Mouse (Mus musculus) adrenal gland, adult 2 months (tissue): ENCODE measurements around the gene Enah. TPM values are rescaled to one million over a fixed set of nuclear protein-coding genes. Genes with fewer than 3 reads are reported as not detected.

ENCODE experiments used
- DNase-seq: peaks from one replicate; pipeline ENCODE4 v3.0.0; 2021
- polyA plus RNA-seq: library from polyadenylated mRNA; depleted of rRNA; stranded (reverse); fragments of >200 nt; gene quantifications from 2 replicates; pipeline ENCODE4 v1.2.3, GENCODE M21; 2012
- total RNA-seq, 2 experiments: library from RNA; stranded (reverse); gene quantifications; 2 replicates each; pipeline ENCODE4 v1.2.3; 2021

The Enah gene
- total and polyA plus RNA-seq, 3 experiments, result 21.9 to 69.0 (median 64.5) TPM

DNA sequence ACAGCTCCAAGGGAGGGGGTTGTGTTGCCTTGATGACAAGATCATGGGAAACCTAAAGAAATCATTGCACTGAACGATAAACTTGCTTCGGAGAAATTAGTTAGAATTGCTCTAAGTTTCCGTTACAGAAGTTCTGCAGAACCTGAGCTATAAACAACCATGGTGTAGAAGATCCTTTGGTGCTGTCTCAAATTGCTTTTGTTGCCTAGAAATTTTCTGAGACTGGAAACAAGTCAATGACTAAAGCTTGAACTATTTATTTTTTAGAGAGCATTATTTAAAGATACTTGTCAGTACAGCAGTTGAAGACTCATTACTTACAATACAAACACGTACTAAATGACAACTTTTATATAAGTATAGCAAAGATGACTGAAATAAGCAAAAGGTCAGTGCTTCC is 56.4 kb downstream of the Enah start:
- DNase-seq, result no peak

DNA sequence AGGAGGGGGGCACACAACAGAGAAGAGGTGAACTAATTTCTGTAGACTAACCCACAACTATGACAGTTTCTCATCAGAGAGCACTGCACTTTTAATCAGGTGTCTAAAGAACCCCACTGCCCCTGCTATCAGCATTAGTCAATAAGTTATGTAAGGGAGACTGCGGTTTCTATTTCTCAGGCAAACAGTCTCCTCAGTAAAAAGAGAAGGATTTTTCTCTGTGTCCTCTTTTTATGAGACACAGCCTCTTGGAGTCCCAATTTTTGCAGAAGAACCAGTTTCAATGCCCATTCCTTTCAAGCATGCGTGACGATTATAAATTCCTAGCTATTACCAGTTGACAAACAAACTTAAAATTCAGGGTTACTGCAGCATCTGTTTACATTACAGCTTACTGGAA is 59.4 kb downstream of the Enah start:
- no peak for DNase-seq

DNA sequence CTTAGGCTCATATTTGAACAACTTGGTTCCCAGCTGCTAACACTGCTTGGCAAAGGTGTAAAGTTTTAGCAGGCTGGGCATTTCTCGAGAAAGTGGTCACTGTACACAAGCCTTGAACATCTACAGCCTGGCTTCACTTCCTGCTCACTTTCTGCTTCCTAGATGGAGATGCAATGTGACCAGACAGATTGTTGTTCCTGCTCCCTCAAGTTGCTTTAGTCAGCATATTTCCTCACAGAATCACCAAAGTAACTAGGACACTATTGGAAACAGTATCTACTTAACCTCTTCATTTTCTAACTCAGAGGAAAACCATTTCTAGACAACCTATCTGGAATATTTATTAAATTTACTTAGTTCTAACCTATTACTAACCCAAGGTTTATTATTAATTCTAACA is 61.4 kb downstream of the Enah start:
- no peak for DNase-seq

DNA sequence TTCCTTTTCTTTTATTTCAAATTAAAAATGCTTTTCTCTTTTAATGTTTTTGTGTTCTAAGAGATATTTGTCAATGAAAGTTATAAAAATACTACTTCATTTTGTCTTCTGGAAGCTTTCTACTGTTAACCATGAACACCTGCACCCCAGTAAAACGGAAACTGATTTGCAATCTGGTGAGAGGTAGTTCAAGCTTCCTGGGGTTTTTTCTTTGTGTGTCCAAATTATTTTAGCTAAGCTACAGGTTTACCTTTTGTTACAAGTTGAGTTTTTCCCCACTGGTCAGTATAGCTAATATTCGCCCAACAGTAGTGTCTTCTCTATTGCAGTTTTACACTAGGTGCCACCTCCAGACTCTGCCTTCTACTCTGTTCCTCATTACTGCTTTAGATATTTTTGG is 62.1 kb downstream of the Enah start:
- no peak for DNase-seq

DNA sequence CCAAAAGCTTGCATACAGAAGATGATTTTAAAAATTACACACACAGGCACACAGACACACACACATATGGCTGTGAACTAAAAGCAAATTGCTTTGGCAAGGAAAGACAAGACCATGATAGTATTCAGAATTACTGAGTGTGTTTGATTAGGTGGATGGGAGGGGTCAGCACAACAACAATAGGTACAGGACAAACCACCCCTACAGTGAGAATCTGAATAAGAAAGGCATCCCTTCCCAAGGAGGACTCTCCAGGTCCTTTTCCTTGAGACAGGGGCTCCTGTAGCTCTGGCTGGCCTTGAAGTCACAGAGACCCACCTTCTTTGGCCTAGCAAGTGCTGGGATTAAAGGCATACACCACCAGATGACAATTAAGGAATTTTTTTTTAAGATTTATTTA is 66.2 kb downstream of the Enah start:
- DNase-seq, result no peak

DNA sequence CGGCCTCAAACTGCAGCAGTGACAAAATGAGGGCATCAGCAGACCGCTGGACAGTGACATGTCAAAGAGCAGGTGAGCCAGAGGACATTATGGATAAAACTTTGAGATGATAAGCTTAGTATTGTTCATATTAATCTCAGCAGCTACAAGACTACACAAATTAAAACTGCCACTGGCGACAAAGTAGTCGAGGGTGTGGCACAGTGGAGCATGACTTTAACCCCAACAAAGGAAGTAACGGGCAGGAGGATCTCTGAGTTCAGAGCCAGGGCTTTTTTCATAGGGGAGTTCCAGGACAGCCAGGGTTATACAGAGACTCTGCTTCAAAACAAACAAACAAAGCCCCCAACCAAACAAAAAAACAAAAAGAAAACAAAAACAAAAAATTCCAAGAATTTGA is 68.5 kb downstream of the Enah start:
- DNase-seq, result no peak

DNA sequence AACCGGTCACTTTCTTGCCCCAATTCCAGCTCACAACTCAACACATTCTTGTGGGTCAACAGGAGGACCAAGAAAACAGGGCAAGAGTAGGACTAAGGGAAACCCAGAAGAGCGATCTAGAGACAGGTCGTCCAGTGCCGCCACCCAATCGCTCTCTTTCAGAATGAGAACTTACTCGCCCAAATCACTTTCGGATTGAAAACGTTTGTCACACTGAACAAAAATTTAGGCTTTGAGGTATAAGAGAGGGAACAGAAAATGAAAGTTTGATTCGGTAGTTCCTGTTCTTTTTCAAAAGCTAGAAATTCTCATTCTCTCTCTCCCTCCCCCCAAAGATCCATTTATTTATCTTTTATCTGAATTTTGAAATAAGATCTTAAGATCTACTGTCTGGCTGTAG is 69.1 kb downstream of the Enah start:
- DNase-seq, result no peak

DNA sequence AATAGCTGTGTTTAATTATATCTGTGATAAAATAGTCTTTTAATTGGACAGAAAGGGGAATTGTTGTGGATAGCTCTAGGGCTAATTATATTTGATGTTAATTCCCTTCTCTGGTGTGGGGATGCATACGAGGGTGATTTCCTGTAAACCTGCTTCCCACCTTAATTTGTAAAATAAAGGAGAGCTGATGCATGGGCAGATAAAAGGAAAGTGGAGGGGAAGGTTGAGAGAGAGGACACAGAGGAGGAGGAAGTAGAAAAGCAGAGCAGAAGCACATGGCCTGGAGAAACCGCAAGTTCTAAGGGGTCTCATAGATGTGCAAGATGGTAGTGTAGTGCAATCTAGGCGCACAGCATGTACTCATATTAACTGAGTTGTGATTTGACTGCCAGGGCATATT is 71.6 kb downstream of the Enah start:
- DNase-seq, result no peak

DNA sequence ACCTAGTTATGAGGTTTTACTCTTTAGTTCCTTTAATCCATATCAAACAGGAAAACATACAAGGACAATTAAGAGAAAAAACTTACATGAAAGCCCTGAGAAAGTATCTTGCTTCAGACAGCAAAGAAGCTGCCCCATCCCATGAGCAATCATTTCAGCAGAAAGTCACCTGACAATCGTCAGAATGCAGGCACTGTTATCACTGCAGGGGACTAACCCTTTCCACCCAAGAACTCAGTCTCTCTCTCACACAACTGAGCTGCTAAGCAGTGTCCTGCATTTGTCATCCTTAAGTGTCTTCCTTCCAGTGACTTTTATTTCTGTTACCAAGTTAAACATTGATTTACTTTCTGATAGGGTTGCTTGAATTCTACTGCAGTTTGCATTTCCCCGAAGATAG is 82.7 kb downstream of the Enah start:
- DNase-seq, result no peak

DNA sequence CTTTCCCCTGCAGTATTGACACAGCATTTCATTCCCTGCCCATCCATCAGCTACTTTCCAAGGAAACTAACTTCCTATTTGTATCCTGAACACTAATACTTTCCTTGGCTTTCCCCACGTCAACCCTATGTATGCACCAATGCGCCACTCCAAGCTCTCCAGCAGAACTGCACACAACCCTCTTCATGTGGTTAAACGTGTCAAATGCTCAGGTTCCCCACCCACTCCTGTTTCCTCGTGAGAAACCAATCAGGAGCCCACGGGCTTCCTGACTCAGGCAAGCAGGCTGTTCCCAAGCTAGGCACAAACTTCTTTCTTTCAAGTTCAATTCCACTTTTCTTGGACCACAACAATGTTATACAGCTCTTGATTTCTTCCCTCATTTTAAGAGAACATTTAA is 91.4 kb downstream of the Enah start:
- DNase-seq, result no peak

DNA sequence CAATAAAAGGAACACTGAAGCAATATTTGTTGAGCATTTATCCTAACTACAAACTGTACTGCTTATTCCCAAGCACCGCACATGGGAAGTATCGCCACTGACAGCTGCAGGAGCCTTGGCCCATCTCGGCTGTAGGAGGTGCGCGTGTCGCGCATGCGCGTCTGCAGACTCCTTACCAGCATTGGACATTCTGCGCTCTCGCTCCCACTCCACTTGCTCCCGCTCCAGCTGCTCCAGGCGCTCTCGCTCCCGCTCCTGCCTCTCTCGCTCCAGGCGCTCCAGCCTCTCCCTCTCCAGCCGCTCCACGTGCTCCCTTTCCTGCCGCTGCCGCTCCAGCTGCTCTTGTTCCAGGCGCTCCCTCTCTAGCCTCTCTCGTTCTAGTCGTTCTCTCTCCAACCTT is 96.4 kb downstream of the Enah start:
- peak; percentile 6 for DNase-seq

DNA sequence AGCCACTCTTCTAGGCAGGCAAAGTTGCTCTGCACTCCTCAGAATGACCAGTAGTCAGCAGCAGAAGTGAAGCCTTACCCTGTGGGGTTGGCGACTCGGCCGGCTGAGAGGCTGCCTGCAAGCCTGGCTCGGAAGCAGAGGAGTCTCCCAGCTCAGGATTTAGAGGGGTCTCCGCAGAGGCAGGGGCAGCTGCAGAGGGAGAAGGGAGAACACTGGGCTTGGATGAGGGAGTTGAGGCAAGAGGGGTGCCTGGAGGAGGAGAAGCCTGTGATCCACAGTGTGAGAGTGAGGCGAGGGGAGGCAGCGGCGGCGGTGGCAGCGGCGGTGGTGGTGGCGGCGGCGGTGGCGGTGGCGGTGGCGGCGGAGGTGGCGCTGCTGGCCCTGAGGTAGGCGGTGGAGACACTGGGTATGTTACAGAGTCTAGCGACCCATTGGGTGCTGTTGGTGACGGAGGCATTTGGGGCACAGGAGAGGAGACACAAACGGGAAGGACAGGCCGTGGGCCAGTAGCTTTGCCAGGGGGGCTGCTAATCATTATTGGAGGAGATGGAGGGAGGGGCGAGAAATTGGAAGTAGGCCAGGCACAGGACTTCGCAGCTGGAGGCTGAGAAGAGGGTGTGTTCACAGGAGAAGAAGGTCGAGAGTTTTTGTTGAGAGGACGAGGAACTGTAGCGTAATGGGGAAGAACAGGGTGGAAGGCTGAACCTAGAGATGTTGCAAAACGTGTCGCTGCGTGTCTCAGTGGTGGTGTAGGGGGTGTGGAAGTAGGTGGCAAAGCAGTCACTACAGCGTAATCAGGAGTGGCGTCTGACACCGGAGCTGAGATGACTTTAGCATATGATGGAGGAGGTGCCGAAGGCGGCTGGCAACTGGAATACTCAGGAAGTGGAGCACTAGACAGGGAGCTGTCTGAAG is 98.0 kb downstream of the Enah start:
- DNase-seq, result peak; percentile 14

DNA sequence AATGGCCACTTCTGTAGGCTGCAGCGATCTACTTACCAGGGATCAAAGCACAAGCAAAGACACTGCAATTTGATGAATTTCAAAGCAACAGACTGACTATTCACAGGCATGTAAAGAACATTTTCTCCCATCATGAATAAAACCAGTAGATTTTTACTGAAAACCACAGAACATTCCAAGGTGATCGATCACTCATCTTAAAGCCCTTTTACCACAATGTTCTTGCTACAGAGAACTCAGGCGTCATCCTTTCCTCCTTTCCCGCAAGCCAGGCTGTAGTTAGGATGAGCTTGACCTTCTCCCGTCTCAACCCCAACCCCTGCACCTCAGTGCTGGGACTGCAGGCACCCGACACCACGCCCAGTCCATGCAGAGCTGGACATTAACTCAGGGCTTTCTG is 107.9 kb downstream of the Enah start:
- DNase-seq, result no peak

DNA sequence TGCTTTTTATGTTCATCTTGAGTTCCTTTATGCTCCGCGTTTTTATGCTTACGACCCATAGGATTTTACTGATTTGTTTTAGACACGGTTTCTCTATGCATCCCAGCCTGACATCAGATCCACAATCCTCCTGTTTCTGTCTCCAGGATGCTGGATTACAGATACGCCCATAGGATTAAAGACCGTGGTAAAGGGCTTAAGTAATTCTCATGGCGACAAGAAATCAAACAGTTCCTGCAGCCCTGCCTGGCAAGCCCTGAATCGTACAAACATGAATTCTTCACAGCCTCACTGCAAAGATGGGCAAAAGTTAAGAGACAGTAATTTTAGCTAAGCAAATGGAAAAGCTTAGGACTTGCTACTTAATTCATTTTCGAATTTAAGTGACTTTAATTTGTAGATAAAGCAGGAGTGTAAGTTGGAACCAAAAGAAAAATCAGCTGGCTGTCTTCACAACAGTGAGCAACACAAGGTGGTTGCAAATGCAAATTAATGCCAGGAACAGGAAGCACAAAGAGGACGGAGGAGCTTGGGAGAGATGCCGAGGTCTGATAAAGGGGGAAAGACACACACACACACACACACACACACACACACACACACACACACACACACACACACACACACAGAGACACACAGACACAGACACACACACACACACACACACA is 118.0 kb downstream of the Enah start:
- no peak for DNase-seq

DNA sequence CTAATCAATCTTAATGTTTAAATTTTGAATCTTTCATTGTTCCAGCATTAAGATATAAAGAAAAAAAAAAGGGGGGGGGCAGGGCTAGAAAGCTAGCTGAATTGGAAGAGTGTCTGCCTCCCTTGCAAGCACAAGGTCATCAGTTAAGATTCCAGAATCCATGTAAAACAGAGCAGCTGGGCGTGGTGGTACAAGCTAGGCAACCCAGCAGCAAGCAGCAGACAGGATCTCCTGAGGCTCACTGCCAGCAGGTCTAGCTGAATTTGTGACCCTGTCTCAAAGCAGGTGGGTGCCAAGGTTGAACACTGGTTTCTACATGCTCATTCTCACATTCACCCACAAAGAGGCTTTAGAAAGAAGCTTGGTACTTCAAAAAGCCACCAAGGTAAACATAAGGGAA is 118.9 kb downstream of the Enah start:
- no peak for DNase-seq

DNA sequence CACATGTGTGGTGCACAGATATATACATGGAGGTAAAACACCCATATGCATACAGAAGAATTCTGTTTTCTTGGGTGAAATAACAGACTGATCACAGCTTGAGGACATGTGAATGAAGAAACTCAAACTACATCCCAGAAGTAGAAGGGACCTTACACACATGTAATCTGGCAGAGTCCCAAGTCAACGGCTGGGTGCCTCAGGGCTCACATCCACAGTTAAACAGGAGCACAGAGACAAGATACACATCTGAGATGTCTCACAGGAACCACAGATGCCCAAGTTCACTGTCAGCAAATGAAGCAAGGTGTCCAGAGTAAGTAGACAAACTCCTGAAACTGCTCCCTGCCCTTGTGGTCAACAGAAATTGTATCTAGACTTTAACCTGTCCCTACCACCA is 120.8 kb downstream of the Enah start:
- no peak for DNase-seq

DNA sequence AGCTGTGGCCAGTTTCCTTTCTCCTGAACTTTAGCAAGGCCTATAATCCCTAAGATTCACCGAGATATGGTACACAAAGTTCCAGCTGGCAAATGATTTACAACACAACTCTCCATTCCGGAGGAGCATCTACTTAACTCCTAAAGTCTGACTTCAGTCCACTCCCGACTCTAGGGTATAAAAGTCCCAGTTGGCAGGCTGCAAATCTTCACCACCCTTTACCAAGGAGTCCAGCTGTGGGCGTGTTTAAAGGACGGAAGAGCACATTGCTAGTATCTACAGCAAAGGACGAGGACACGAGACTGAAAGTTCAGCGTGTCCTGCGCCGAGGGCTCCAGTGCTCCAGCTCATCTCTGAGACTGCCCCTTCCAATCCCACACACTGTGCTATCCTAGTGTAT is 122.8 kb downstream of the Enah start:
- no peak for DNase-seq

DNA sequence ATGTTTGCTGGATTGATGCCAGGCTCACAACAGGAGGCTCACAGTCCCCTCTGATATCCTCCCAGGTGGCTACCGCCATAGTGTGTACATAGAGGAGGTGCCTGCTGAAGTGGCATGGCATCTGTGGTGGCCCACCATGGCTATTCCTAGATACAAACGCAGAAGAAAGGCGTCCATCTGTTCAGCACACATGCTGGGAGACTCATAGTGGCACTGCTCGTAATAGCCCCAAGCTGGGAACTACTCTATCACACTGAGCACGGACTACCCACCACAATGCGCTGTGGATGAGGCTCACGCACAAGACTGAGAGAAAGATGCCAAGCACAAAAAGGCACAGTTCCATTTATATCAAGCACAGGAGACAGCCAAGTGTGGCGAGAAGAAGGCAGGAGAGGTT is 126.1 kb downstream of the Enah start:
- DNase-seq, result no peak

DNA sequence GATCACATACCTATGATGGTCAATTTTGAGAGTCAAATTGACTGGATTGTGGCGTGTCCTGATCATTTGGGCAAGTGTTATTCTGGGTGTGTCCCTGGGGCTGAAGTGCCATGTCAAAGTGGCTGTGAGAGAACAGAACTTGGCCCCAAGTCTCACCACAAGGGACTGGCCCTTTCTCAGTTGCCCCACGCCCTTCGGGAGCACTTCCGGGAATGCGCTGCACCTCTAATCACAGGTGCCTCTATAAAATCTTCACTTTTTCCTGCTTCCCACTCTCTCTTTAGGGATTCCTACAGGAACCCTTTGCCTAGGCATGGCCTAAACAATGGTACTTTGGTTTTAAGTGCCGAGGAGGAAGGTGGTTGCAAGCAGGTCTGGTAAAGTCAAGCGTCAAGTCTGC is 130.1 kb downstream of the Enah start:
- no peak for DNase-seq

DNA sequence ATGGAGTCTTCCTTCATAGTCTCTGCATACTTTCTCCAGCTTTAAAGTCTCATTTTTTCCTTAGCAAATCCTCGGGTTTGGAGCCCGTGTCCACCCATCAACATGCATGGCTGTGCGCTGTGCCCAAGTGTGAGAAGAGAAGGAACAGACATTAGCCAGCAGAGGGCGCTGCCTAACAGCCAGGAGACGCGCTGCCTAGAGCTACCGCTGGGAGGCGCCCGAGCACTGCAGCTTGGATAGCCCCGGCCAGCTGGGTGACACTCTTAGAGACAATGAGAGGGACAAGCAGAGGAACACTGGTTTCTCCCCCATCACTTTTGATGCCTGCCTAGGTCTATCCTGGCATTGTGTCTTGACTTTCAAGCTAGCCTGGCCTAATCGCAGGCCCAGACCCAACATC is 131.0 kb downstream of the Enah start:
- DNase-seq, result peak; percentile 88

DNA sequence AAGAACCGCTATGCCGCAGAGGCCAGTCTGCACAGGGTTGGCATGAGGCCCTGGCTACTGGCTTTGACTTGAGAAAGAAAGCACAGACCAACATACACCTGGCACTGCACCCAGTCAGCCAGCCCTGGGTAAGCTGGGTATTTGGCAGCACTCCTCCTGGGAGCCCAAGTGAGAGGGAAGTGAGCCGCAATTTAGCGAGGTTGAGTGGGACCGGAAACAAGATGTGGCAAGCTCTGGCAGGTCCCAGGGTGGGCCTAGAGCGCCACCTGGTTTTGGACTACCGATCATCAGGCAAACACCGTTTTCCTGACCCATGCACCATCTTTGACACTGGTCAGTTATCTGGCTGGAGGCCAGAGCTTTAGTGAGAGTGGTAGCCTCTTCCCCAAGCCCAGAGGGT is 138.3 kb downstream of the Enah start:
- peak; percentile 48 for DNase-seq

DNA sequence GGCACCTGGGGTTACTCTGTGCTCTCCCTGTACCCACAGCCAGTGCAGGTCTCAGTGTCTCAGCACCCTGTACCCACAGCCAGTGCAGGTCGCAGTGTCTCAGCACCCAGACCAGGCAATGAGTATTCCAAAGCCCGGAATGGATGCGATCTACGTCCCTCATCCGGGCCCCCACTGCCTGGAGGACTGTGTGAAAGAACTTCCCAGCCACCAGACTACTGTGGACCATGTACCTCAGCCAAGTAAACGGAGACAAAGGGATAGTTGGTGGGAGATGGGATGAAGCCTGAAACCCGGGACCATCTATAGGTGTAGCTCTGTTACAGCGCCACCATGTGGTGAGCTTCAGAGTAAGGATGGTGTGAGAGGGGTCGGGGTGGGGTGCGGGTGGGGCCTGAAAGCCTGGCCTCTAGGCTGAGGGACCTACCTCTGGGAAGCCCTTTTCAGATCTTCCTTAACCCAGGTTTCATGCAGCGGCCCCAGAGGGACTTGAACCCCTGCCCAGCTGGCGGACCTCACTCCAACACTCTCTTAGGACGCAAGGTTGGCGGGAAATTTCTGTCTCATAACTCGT is 139.0 kb downstream of the Enah start:
- DNase-seq, result no peak

DNA sequence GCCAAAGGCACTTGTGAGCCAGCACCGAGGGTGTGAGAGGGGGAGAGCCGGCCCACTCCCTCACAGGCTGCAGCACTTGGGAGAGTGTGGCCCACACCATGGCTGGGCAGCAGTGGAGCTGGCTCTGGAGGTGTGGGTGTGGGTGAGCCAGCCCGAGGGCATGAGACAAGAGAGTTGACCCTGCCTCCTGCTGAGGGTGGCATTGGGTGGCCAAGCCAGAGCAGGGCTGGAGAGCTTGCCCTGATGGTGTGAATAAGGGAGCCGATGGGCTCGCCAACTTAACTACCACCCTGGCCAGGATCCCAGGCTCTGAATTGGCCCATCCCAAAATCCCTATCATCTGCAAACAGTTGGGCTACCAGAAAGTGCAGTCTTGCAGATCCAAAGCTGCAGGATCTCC is 141.4 kb downstream of the Enah start:
- DNase-seq, result no peak

DNA sequence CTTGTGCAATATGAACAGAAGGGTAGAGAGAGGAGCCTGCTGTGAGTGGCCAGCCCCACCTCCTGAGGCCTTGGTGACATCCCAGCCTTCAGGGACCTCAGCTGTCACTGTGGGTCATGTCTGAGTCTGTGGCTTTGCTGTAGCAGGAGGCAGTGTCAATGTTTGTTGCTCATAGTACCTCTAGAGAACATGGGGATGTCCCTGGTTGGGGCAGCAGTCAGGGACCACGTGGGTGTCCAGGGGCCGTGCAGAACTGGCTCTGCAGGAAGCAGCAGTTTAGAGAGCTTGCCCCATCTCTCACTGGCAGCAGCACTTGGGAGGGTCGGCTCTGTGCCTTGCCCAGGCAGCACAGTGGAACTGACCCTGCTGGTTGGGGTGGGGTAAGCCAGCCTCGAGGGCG is 142.7 kb downstream of the Enah start:
- DNase-seq, result no peak
